Mouse (Mus musculus) adrenal gland, adult 2 months (tissue): ENCODE results near the gene Znhit3. TPM values are rescaled to one million over a fixed set of nuclear protein-coding genes. Genes with fewer than 3 reads are reported as not detected.
"Not testable (repeated sequence)": the region's sequence is repeated elsewhere in the genome, so short reads cannot be mapped to it uniquely, and the experiment has no call there.

ENCODE experiments used
- DNase-seq: peaks from one replicate; pipeline ENCODE4 v3.0.0; 2021
- microRNA-seq, 2 experiments: library from miRNA; unstranded; fragments of <30 nt; microRNA quantifications; one replicate each; pipeline ENCODE4 v1.2.0; 2021
- polyA plus RNA-seq: library from polyadenylated mRNA; depleted of rRNA; stranded (reverse); fragments of >200 nt; gene quantifications from 2 replicates; pipeline ENCODE4 v1.2.3, GENCODE M21; 2012; rRNA removed
- total RNA-seq, 2 experiments: library from RNA; stranded (reverse); gene quantifications; 2 replicates each; pipeline ENCODE4 v1.2.3; 2021

Znhit3 gene
- total and polyA plus RNA-seq, 3 experiments, result 5.8 to 13.7 (median 8.6) TPM

DNA sequence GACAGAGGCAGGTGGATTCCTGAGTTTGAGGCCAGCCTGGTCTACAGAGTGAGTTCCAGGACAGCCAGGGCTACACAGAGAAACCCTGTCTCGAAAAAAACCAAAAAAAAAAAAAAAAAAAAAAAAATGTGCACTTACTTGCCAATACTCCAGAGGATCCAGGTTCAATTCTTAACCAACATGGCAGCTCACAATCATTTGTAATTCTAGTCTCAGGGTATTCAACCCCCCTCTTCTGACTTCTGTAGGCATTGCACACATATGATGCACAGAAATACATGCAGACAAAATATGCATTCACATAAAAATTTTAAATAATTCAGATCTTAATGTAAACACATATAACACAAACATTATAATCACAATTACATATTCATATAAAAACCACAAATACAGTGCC is 40.1 kb downstream of the Znhit3 start:
- not testable (repeated sequence) for DNase-seq

- no peak for DNase-seq
Observed at GRCm38 (mm10) chr11:84873042-84873833, 42.9 kb downstream of the Znhit3 start.

- DNase-seq, result no peak
Observed at GRCm38 (mm10) chr11:84871548-84872069, 44.6 kb downstream of the Znhit3 start.

DNA sequence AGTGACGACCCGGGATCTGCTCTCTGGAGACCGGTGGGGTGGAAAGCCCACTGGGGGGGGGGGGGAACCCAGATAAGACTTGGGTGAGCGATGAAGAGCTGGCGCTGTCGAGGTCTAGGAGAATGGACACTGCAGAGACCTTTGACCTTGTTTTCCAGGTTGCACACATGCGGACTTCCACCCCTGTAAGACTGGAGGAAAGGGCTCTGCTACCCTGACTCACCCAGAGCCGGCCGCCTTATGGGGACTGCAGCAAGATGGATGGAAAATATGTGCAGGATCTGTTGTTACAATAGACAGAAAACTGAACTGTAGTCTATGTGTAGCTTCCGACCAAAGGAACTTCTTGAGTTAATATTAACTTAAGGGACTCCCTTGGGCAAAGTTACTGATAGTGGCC is 45.1 kb downstream of the Znhit3 start:
- DNase-seq, result no peak

DNA sequence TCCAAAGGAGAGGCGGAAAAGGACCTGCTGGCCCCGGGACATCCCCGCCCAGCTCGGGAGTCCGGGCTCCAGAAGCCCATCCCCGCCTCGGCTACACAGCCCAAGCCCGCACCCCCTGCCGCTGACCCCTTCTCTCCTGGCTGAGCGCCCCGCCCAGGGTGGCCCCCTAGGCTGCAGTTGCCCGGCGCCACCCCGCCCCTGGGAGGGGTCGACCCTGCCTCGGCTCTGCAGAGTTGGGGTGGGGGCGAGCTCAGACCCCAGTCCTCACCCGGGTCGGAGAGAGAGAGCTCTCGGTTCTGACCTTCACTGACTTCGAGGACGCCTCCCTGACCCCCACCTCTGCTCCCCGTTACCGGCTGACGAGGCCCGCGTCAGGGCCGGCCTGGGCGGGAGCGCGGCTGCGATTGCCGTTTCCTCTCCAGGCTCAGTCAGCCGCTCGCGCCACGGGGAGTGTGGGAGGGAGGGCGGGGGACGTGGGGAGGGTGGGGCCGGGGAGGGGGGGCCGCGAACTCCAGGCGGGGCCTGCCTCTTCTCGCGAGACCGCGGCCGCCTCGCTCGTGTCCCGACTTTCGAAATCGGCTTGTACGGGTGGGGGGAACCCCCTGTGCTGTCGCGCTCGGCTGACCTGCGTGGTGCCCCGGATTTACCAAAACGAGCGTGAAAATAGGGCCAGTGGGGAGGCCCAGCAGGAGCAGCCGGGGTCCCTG is 45.7 kb downstream of the Znhit3 start, which contains the start of gene Ggnbp2:
TSS of gene Ggnbp2 (minus strand) at position 481 of the 707 bp plus-strand sequence.
- peak; percentile 95 for DNase-seq

- DNase-seq, result peak; percentile 96
Observed at GRCm38 (mm10) chr11:84869537-84870232, 46.5 kb downstream of the Znhit3 start.

DNA sequence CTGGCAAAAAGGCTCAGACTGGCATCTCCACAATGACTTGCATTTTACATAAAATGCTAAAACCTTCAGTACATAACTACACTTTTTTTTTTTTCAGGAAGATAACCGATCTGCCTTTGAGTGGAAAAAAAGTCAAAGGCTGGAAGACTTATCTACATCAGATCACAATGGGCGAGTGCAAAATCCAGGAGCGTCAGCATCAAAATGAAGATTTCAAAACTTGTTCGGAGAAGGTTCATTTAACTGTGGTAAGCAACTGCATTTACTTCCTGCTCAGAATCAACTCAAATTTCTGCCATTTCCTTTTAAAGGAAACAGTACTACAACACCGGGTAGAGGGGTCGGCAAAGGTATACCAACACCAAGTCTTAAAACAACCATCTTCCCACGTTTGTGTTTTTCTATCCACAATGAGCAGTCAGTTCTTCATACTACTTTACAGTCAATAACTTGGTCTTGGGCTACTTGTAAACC is 47.3 kb downstream of the Znhit3 start:
- DNase-seq, result no peak

- DNase-seq, result no peak
Observed at GRCm38 (mm10) chr11:84867586-84867985, 48.6 kb downstream of the Znhit3 start.

DNA sequence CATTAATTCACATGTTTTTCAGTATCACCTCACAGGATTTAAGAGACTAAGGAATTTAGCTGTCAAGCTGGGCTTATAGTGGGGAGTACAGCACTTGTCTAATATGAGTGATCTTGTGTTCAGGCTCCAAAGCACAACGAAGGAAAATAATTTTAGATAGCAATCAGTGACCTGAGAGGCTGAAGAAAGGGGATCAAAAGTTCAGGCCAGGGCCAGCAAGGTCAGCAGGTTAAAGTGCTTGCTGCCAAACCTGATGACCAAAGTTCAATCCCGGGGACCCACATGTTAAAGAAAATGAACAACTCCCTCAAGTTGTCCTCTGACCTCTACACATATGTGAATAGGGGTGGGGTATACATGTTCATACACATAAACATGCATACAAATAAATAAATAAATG is 50.9 kb downstream of the Znhit3 start:
- DNase-seq, result no peak

Small RNA genes within 50 kb of the gene (microRNA-seq; reads per million reads assigned to microRNA genes)
- 0 reads per million in 2 experiments for gene Gm23564

Other genes starting within 250 kb of the Znhit3 start
- 10 to 100 TPM; 12.1 to 19.1 TPM for gene Mrm1, start 96.9 kb downstream of the Znhit3 start, total RNA-seq
- gene Mrm1, start 96.9 kb downstream of the Znhit3 start, polyA plus RNA-seq, result 20.8 and 23.1 TPM in 2 replicates
- gene Dhrs11, start 87.4 kb downstream of the Znhit3 start, total RNA-seq, result 10 to 100 TPM; 41.6 to 42.4 TPM
- 88.1 and 97.1 TPM in 2 replicates for gene Dhrs11, start 87.4 kb downstream of the Znhit3 start, polyA plus RNA-seq
- gene Ggnbp2, start 45.5 kb downstream of the Znhit3 start, total RNA-seq, result 10 to 100 TPM; 67.1 to 87.0 TPM
- gene Ggnbp2, start 45.5 kb downstream of the Znhit3 start, polyA plus RNA-seq, result 7.5 and 8.2 TPM in 2 replicates
- gene Myo19, start 36.2 kb downstream of the Znhit3 start, total RNA-seq, result 10 to 100 TPM in 1 of 2 experiments, 1 to 10 TPM in 1; 9.3 to 13.2 TPM
- gene Myo19, start 36.2 kb downstream of the Znhit3 start, polyA plus RNA-seq, result 11.4 and 12.7 TPM in 2 replicates
- gene Pigw, start 36.1 kb downstream of the Znhit3 start, total RNA-seq, result 10 to 100 TPM in 1 of 2 experiments, 1 to 10 TPM in 1; 6.5 to 10.1 TPM
- 1.2 and 1.9 TPM in 2 replicates for gene Pigw, start 36.1 kb downstream of the Znhit3 start, polyA plus RNA-seq
- 1 to 10 TPM; 5.2 to 8.5 TPM for gene Car4, start 41.4 kb upstream of the Znhit3 start, total RNA-seq
- 3.8 and 4.3 TPM in 2 replicates for gene Car4, start 41.4 kb upstream of the Znhit3 start, polyA plus RNA-seq
- 10 to 100 TPM; 39.9 to 51.6 TPM for gene Usp32, start 223.8 kb upstream of the Znhit3 start, total RNA-seq
- 1.3 and 1.7 TPM in 2 replicates for gene Usp32, start 223.8 kb upstream of the Znhit3 start, polyA plus RNA-seq